7 mouse cellular contexts compared by ENCODE assay signal in genomic region chr7:46030145-46030488, GRCm38 (mm10). TPM values are rescaled to one million over a fixed set of nuclear protein-coding genes. Genes with fewer than 3 reads are reported as not detected.
A peak's percentile ranks its signal among the peaks of the same experiment; 100 is the strongest.
DNase-seq lines count a peak whose midpoint lies in the region; ATAC-seq lines count a peak whose summit lies in the region.

Abcc6 (minus strand) TSS chr7:46030302.

- no peaks in the 10 kb centered on the region for H3K36me3 ChIP-seq in liver, embryonic 16.5 days (ENCODE audit: control insufficient read depth, insufficient read depth)

- H3K9me3 ChIP-seq in liver, embryonic 16.5 days (replicated peaks; ENCODE audit: control insufficient read depth, low read length), result no peaks in the 10 kb centered on the region

- peak within 1 kb of the TSS; percentile 83 for H3K27ac ChIP-seq in liver, embryonic 16.5 days (ENCODE audit: low read length)

- peak within 1 kb of the TSS; percentile 37 for H3K4me3 ChIP-seq in liver, embryonic 16.5 days (ENCODE audit: low read depth, low read length)

- ATAC-seq in liver, embryonic 16.5 days (ENCODE audit: low read depth), result peak; percentile 74
- no peak for ATAC-seq in cerebellum, adult (ENCODE audit: insufficient number of reproducible peaks, low FRiP score, low TSS enrichment)
- no peak for ATAC-seq in megakaryocyte, adult 5-6 weeks (ENCODE audit: poor library complexity, severe bottlenecking)

- H3K27me3 ChIP-seq in liver, embryonic 16.5 days (ENCODE audit: control insufficient read depth, insufficient read depth, low read depth, low read length), result no peaks in the 10 kb centered on the region

- H3K4me1 ChIP-seq in liver, embryonic 16.5 days (ENCODE audit: control insufficient read depth, low read depth, low read length), result peaks cover 29% of the 10 kb centered on the region

- H3K4me2 ChIP-seq in liver, embryonic 16.5 days (ENCODE audit: low read depth, low read length), result peak within 1 kb of the TSS; percentile 28

- DNase-seq in urinary bladder, postnatal 14 days (ENCODE audit: low spot score), result peak; percentile 33
- no peak for DNase-seq in urinary bladder, postnatal 10 days (ENCODE audit: low spot score)
- peak; percentile 76 for DNase-seq in kidney, adult 18-20 months
- no peak for DNase-seq in cerebellum, adult 11 months

- 32% methylated on average over 11 of the region's 11 CpGs for WGBS in liver, embryonic 16.5 days (ENCODE audit: insufficient replicate concordance)

- peak within 1 kb of the TSS; percentile 11; the same call in 1 of the 2 replicates for H3K9ac ChIP-seq in liver, embryonic 16.5 days (ENCODE audit: low read depth, low read length)

RNA-seq across cellular contexts. Expression of gene Abcc6, which starts in this region (rescaled TPM):
- polyA plus RNA-seq in liver, embryonic 16.5 days (2015; fragmentation: Nextera tagmentation; extraction: Ambion mirVana), result 16.9 and 19.2 TPM in 2 replicates
- total RNA-seq in megakaryocyte, adult 5-6 weeks (2015), result not detected in 2 replicates
- not detected in 2 replicates for total RNA-seq in megakaryocyte, adult 5-6 weeks (2017)

Comparison
In these comparisons a context has a peak if more than half of its experiments do, and no peak if none do; other contexts are left out.
1. DNase-seq: peak in urinary bladder, postnatal 14 days (single experiment) and kidney, adult 18-20 months (single experiment); none in urinary bladder, postnatal 10 days (single experiment) and cerebellum, adult 11 months (single experiment).